Mouse (Mus musculus): ENCODE measurements around the gene Tdrd12. TPM values are rescaled to one million over a fixed set of nuclear protein-coding genes. Genes with fewer than 3 reads are reported as not detected.

Gene Tdrd12
- polyA plus RNA-seq, 1 experiment from 2014 or later, result 0.11 TPM

- Histone ChIP-seq H3K9me3 (no peaks in the 10 kb centered on the region), H3K9ac (replicated peaks) (no peak overlapping the region), H3K4me3 (no peak overlapping the region), H3K27me3 (no peaks in the 10 kb centered on the region), H3K27ac (replicated peaks) (no peak overlapping the region), H3K4me1 (no peaks in the 10 kb centered on the region), H3K4me2 (replicated peaks) (no peak overlapping the region), H3K36me3 (no peaks in the 10 kb centered on the region)
- 80% methylated on average over 2 of the region's 2 CpGs for WGBS
- no peak for ATAC-seq (ENCODE audit: low FRiP score, low read depth)
These were observed 61.1 kb downstream of the Tdrd12 start for GRCm38 (mm10) chr7:35476457-35476856.

GRCm38 (mm10) chr7:35470794-35471193 lies 66.8 kb downstream of the Tdrd12 start:
- Histone ChIP-seq H3K27me3 (no peaks in the 10 kb centered on the region), H3K27ac (replicated peaks) (no peak overlapping the region), H3K4me2 (replicated peaks) (no peak overlapping the region), H3K36me3 (no peaks in the 10 kb centered on the region), H3K4me3 (no peak overlapping the region), H3K9ac (replicated peaks) (no peak overlapping the region), H3K9me3 (no peaks in the 10 kb centered on the region), H3K4me1 (no peaks in the 10 kb centered on the region)
- 48% methylated on average over 4 of the region's 4 CpGs for WGBS
- ATAC-seq (ENCODE audit: low FRiP score, low read depth), result no peak

DNA sequence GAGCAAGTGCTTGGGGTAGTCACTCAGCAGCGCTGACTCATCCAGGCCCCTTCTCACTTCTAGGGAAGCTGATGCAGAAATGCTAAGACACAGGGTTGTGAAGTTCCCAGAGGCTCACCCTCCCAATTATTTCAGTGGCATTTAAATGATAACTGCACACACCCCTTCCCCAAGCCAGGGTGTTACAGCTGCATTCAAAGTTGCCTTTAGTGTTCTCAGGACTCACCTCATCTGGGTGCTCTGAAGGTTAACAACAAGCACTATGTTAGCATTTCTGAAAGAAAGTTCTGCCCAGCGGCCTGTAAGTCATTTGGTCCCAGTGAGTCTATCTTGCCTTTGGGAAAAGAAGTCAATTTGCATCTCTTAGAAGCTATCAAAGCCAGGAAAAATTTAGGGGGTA lies 69.7 kb downstream of the Tdrd12 start:
- WGBS, result 79% methylated on average over 2 of the region's 2 CpGs

GRCm38 (mm10) chr7:35465027-35465426 lies 72.5 kb downstream of the Tdrd12 start:
- ATAC-seq (ENCODE audit: low FRiP score, low read depth), result no peak
- WGBS, result 95% methylated on average over 5 of the region's 5 CpGs
- Histone ChIP-seq H3K4me3 (no peak overlapping the region), H3K27me3 (no peaks in the 10 kb centered on the region), H3K27ac (replicated peaks) (no peak overlapping the region), H3K9ac (replicated peaks) (no peak overlapping the region), H3K36me3 (no peaks in the 10 kb centered on the region), H3K9me3 (no peaks in the 10 kb centered on the region), H3K4me1 (no peaks in the 10 kb centered on the region), H3K4me2 (replicated peaks) (no peak overlapping the region)

More for the DNA sequence above, 69.7 kb downstream of the Tdrd12 start:
- Histone ChIP-seq H3K27me3 (no peaks in the 10 kb centered on the region), H3K4me3 (no peak overlapping the region), H3K9me3 (no peaks in the 10 kb centered on the region), H3K36me3 (no peaks in the 10 kb centered on the region), H3K4me2 (replicated peaks) (no peak overlapping the region), H3K4me1 (no peaks in the 10 kb centered on the region), H3K27ac (replicated peaks) (no peak overlapping the region), H3K9ac (replicated peaks) (no peak overlapping the region)
- ATAC-seq (ENCODE audit: low FRiP score, low read depth), result no peak

DNA sequence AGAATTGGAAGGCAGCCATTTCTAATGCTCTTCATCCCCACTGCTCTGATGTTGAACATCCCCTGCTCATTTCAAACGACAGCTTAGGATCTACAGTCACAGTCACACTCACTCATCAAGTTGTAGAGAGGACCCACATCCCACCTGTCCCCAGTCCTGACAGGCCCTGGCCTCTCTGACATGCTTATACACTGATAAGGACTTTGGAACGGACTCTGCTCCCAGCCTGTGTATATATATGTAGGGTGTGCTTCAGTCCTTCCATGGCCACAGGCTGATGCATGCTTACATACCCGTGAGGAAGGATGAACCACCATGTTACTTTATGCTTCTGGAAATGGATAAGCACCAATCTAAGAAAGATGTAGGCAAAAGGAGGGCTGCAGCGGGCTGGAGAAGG lies 76.6 kb downstream of the Tdrd12 start:
- H3K9me3 ChIP-seq, result no peaks in the 10 kb centered on the region
- no peaks in the 10 kb centered on the region for H3K36me3 ChIP-seq
- H3K4me1 ChIP-seq, result no peaks in the 10 kb centered on the region
- H3K9ac ChIP-seq (replicated peaks), result no peak overlapping the region
- no peaks in the 10 kb centered on the region for H3K27me3 ChIP-seq
- no peak overlapping the region for H3K4me3 ChIP-seq
- ATAC-seq (ENCODE audit: low FRiP score, low read depth), result no peak
- 92% methylated on average over 4 of the region's 4 CpGs for WGBS
- H3K4me2 ChIP-seq (replicated peaks), result no peak overlapping the region
- no peak overlapping the region for H3K27ac ChIP-seq (replicated peaks)

DNA sequence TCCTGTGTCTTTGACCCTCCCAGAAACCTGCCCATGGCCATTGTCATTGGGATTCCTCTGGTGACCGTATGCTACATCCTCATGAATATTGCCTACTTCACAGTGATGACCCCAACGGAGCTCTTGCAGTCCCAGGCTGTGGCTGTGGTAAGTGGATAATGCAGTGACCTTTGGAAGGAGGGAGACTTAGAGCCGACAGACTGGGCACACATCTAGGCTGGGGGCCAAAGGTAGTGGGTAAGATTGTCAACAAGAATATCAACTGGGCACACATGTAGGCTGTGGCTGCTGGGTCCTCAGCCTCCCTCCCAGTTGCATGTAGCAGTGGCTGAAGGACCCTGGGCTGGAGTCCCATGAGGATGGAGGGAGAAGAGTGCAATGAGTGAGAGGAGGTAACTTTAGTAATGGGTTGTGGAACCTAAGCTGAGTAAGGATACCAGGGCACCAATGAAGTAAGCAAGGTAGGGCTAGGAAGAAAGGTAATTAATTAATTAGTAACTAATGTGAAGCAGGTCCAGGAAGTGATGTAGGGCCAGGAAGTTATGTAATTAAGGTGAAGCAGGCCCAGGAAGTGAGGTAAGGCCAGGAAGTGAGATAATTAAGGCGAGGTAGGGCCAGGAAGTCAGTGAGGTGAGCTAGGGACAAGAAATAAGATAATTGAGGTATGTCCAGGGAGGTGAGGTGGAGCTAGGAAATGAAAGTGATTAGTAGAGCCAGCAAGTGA lies 81.3 kb downstream of the Tdrd12 start:
- Histone ChIP-seq H3K9ac (replicated peaks) (no peak overlapping the region), H3K4me1 (no peaks in the 10 kb centered on the region), H3K36me3 (no peaks in the 10 kb centered on the region), H3K27me3 (no peaks in the 10 kb centered on the region), H3K4me2 (replicated peaks) (no peak overlapping the region), H3K9me3 (no peaks in the 10 kb centered on the region), H3K4me3 (no peak overlapping the region), H3K27ac (replicated peaks) (no peak overlapping the region)
- no peak for ATAC-seq (ENCODE audit: low FRiP score, low read depth)
- WGBS, result 86% methylated on average over 4 of the region's 4 CpGs

- H3K4me1 ChIP-seq, result peaks cover 4% of the 10 kb centered on the region; the same call in 1 of the 2 replicates
- no peak overlapping the region for H3K4me3 ChIP-seq
- H3K27me3 ChIP-seq, result no peaks in the 10 kb centered on the region
- no peaks in the 10 kb centered on the region for H3K36me3 ChIP-seq
- H3K4me2 ChIP-seq (replicated peaks), result no peak overlapping the region
- no peak overlapping the region for H3K9ac ChIP-seq (replicated peaks)
- H3K9me3 ChIP-seq, result peaks cover under 1% of the 10 kb centered on the region; the same call in 1 of the 2 replicates
- no peak overlapping the region for H3K27ac ChIP-seq (replicated peaks)
- no peak for ATAC-seq (ENCODE audit: low FRiP score, low read depth)
- 84% methylated on average over 7 of the region's 7 CpGs for WGBS
These were observed 88.7 kb downstream of the Tdrd12 start for GRCm38 (mm10) chr7:35448867-35449266.

DNA sequence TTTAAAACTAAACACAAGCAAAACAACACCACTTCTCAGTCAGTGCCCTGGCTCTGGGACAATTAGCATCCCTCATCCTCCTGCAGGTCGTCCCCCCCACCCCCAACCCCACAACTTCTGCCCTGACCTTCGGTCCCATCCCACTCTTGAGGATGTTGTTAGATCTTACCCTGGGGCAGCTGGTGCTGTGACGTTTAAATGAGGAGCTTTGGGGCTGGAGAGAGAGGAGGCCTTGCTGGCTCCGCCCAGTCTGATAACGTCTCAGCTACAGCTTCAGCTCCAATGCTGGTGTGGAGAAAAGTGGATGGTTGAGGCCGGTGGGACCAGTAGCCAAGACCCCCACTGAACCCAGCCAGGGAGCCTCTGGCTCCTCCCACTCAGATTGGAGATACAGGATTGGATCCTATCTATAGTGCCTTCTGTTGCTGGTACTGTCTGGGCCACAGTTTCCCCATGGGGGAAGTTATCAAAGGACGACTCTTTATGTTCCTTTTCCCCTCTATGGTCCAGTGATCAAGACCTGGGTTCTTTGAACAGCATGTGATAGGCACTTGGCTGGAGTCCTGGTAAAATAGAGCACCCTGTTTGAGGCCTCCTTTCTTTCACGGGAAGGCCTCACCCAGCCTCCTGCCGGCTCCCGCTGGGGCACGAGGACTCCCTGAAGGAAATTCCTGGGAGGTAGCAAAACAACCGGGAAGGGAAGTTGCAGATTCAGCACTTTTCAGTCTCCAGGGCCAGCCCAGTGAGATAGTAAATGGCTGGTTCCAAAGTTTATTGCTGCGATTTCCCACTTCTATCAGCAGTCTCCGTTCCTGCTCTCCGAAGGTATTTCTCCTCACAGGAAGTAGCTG lies 89.3 kb downstream of the Tdrd12 start, which contains the start of gene Slc7a9:
Gene Slc7a9, plus strand, starts transcription at position 801 of the 851 bp plus-strand sequence.
- WGBS, result 32% methylated on average over 15 of the region's 15 CpGs
- ATAC-seq (ENCODE audit: low FRiP score, low read depth), result no peak; the same call in 1 of the 2 replicates
- H3K27ac ChIP-seq (replicated peaks), result no peak within 1 kb of the TSS

GRCm38 (mm10) chr7:35447501-35447900 lies 90.0 kb downstream of the Tdrd12 start:
- Histone ChIP-seq H3K4me1 (peaks cover 4% of the 10 kb centered on the region; the same call in 1 of the 2 replicates), H3K9me3 (peaks cover 3% of the 10 kb centered on the region; the same call in 1 of the 2 replicates), H3K27me3 (no peaks in the 10 kb centered on the region), H3K36me3 (no peaks in the 10 kb centered on the region), H3K4me3 (no peak overlapping the region), H3K9ac (replicated peaks) (no peak overlapping the region), H3K27ac (replicated peaks) (no peak overlapping the region), H3K4me2 (replicated peaks) (no peak overlapping the region)
- ATAC-seq (ENCODE audit: low FRiP score, low read depth), result no peak
- 35% methylated on average over 4 of the region's 4 CpGs for WGBS

More for the DNA sequence above, 89.3 kb downstream of the Tdrd12 start, which contains the start of gene Slc7a9:
- Histone ChIP-seq H3K36me3 (no peaks in the 10 kb centered on the region), H3K9ac (replicated peaks) (no peak within 1 kb of the TSS), H3K4me3 (no peak within 1 kb of the TSS), H3K9me3 (peaks cover 3% of the 10 kb centered on the region; the same call in 1 of the 2 replicates), H3K27me3 (no peaks in the 10 kb centered on the region), H3K4me2 (replicated peaks) (no peak within 1 kb of the TSS), H3K4me1 (peaks cover 4% of the 10 kb centered on the region; the same call in 1 of the 2 replicates)

DNA sequence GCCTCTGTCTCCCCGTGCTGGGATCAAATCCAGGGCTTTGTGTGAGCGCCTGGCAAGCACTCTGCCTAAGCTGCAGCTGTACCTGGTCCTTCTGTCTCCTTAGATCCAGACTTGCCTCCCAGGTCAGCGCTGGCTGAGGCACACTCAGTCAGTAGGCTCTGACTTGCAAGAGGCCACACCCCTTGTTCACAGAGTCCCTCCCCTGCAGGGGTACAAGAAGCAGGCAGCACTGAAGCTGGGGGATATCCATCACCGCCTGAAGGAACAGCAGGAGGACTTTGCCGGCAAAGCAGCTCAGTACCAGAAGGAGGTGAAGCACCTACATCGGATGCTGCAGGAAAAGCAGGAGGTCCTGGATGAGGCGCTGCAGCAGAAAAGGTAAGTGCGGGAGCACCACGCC lies 102.3 kb downstream of the Tdrd12 start:
- Histone ChIP-seq H3K4me2 (replicated peaks) (no peak overlapping the region), H3K36me3 (peaks cover 78% of the 10 kb centered on the region), H3K4me1 (peaks cover 7% of the 10 kb centered on the region; the same call in 1 of the 2 replicates), H3K27me3 (no peaks in the 10 kb centered on the region), H3K9me3 (no peaks in the 10 kb centered on the region), H3K27ac (replicated peaks) (no peak overlapping the region), H3K4me3 (no peak overlapping the region), H3K9ac (replicated peaks) (no peak overlapping the region)
- ATAC-seq (ENCODE audit: low FRiP score, low read depth), result no peak
- WGBS, result 79% methylated on average over 9 of the region's 9 CpGs

GRCm38 (mm10) chr7:35428146-35428545 lies 109.4 kb downstream of the Tdrd12 start:
- H3K27ac ChIP-seq (replicated peaks), result no peak overlapping the region

GRCm38 (mm10) chr7:35423071-35423470 lies 114.5 kb downstream of the Tdrd12 start:
- H3K36me3 ChIP-seq, result peaks cover 74% of the 10 kb centered on the region
- 93% methylated on average over 10 of the region's 10 CpGs for WGBS

More at GRCm38 (mm10) chr7:35428146-35428545, 109.4 kb downstream of the Tdrd12 start:
- no peaks in the 10 kb centered on the region for H3K27me3 ChIP-seq
- no peaks in the 10 kb centered on the region for H3K9me3 ChIP-seq
- no peak overlapping the region for H3K9ac ChIP-seq (replicated peaks)
- H3K4me2 ChIP-seq (replicated peaks), result no peak overlapping the region
- H3K4me3 ChIP-seq, result no peak overlapping the region
- H3K4me1 ChIP-seq, result no peaks in the 10 kb centered on the region
- ATAC-seq (ENCODE audit: low FRiP score, low read depth), result no peak
- H3K36me3 ChIP-seq, result peaks cover 74% of the 10 kb centered on the region
- WGBS, result 95% methylated on average over 10 of the region's 10 CpGs

More at GRCm38 (mm10) chr7:35423071-35423470, 114.5 kb downstream of the Tdrd12 start:
- H3K27me3 ChIP-seq, result no peaks in the 10 kb centered on the region
- no peaks in the 10 kb centered on the region for H3K9me3 ChIP-seq
- no peak overlapping the region for H3K9ac ChIP-seq (replicated peaks)
- H3K4me1 ChIP-seq, result no peaks in the 10 kb centered on the region
- H3K4me2 ChIP-seq (replicated peaks), result no peak overlapping the region
- H3K27ac ChIP-seq (replicated peaks), result no peak overlapping the region
- no peak for ATAC-seq (ENCODE audit: low FRiP score, low read depth)
- no peak overlapping the region for H3K4me3 ChIP-seq

All from midbrain, embryonic 12.5 days (tissue).